Mouse (Mus musculus) midbrain, embryonic 12.5 days (tissue): ENCODE measurements around the gene Enc1. TPM values are rescaled to one million over a fixed set of nuclear protein-coding genes. Genes with fewer than 3 reads are reported as not detected.

Source experiments
- ATAC-seq: fragments of 200-750 bp; cut with Nextera tagmentation; 2 replicates; pipeline ENCODE4 v1.8.0; 2017; ENCODE audit warnings: low read depth, moderate TSS enrichment, moderate library complexity; ENCODE audit not compliant: low FRiP score
- H3K27ac ChIP-seq: fragments of 300-500 bp; sonication (generic); replicated peaks from 2 replicates; pipeline ENCODE4 v1.5.1; 2016; ENCODE audit warnings: mild to moderate bottlenecking
- H3K27me3 ChIP-seq: fragments of 300-500 bp; sonication (generic); 2 replicates; pipeline ENCODE4 v1.6.1; 2016; ENCODE audit warnings: mild to moderate bottlenecking
- H3K36me3 ChIP-seq: fragments of 300-500 bp; sonication (generic); 2 replicates; pipeline ENCODE4 v1.6.1; 2016
- H3K4me1 ChIP-seq: fragments of 300-500 bp; sonication (generic); 2 replicates; pipeline ENCODE4 v1.6.1; 2016
- H3K4me2 ChIP-seq: fragments of 300-500 bp; sonication (generic); replicated peaks from 2 replicates; pipeline ENCODE4 v1.6.1; 2016; ENCODE audit warnings: mild to moderate bottlenecking, moderate library complexity
- H3K4me3 ChIP-seq: fragments of 300-500 bp; sonication (generic); 2 replicates; pipeline ENCODE4 v1.5.1; 2016; ENCODE audit warnings: mild to moderate bottlenecking
- H3K9ac ChIP-seq: fragments of 300-500 bp; sonication (generic); replicated peaks from 2 replicates; pipeline ENCODE4 v1.6.1; 2016; ENCODE audit warnings: mild to moderate bottlenecking, moderate library complexity
- H3K9me3 ChIP-seq: fragments of 300-500 bp; sonication (generic); 2 replicates; pipeline ENCODE4 v1.6.1; 2016; ENCODE audit warnings: mild to moderate bottlenecking
- WGBS: fragments of 180-500 bp; shearing (Covaris S2); methylation state at CpG from one replicate; pipeline ENCODE4 v1.1.7; 2016; 5-methylcytosine and 5-hydroxymethylcytosine counted together
- polyA plus RNA-seq: library from polyadenylated mRNA; unstranded; fragments of >200 nt; fragmentation: Nextera tagmentation; extraction: Ambion mirVana; gene quantifications from 2 replicates; pipeline ENCODE4 v1.2.1, GENCODE M21; 2016

Enc1 gene
- polyA plus RNA-seq, 1 experiment from 2014 or later: 21.9 TPM

- H3K36me3 ChIP-seq: no peaks in the 10 kb centered on the region
- H3K4me2 ChIP-seq: no peak overlapping the region
- WGBS: 69% methylated on average over 2 of the region's 2 CpGs
- H3K27me3 ChIP-seq: no peaks in the 10 kb centered on the region
- peaks cover 6% of the 10 kb centered on the region; the same call in 1 of the 2 replicates for H3K4me1 ChIP-seq
- H3K9ac ChIP-seq: no peak overlapping the region
- H3K4me3 ChIP-seq: no peak overlapping the region
- H3K27ac ChIP-seq: no peak overlapping the region
- H3K9me3 ChIP-seq: no peaks in the 10 kb centered on the region
- no peak for ATAC-seq
Measured at GRCm38 (mm10) chr13:97233092-97233491, 7.8 kb upstream of the Enc1 start.

- Histone ChIP-seq H3K36me3 (no peaks in the 10 kb centered on the region), H3K4me1 (peaks cover 23% of the 10 kb centered on the region), H3K4me3 (peak overlapping the region; percentile 34), H3K27ac (no peak overlapping the region), H3K27me3 (peaks cover 10% of the 10 kb centered on the region; the same call in 1 of the 2 replicates), H3K9me3 (no peaks in the 10 kb centered on the region), H3K9ac (peak overlapping the region; percentile 41; the same call in 1 of the 2 replicates), H3K4me2 (peak overlapping the region; percentile 54)
- 18% methylated on average over 17 of the region's 17 CpGs for WGBS
- ATAC-seq: peak; percentile 74
Measured at GRCm38 (mm10) chr13:97234785-97235417, 6.0 kb upstream of the Enc1 start.

- 81% methylated on average over 6 of the region's 6 CpGs for WGBS
- no peak for ATAC-seq
- peaks cover 26% of the 10 kb centered on the region for H3K4me1 ChIP-seq
Measured at GRCm38 (mm10) chr13:97235911-97236310, 5.0 kb upstream of the Enc1 start.

GRCm38 (mm10) chr13:97237700-97238099, 3.2 kb upstream of the Enc1 start:
- 16% methylated on average over 3 of the region's 3 CpGs for whole genome bisulfite sequencing
- no peaks in the 10 kb centered on the region for H3K36me3 ChIP-seq
- H3K9ac ChIP-seq: no peak overlapping the region
- ATAC-seq: no peak
- H3K4me3 ChIP-seq: no peak overlapping the region
- H3K9me3 ChIP-seq: no peaks in the 10 kb centered on the region
- H3K27me3 ChIP-seq: peaks cover 10% of the 10 kb centered on the region; the same call in 1 of the 2 replicates
- peaks cover 30% of the 10 kb centered on the region for H3K4me1 ChIP-seq
- no peak overlapping the region for H3K4me2 ChIP-seq
- H3K27ac ChIP-seq: peak overlapping the region; percentile 70

More at GRCm38 (mm10) chr13:97235911-97236310, 5.0 kb upstream of the Enc1 start:
- no peak overlapping the region for H3K4me3 ChIP-seq
- H3K27me3 ChIP-seq: peaks cover 10% of the 10 kb centered on the region; the same call in 1 of the 2 replicates
- no peak overlapping the region for H3K27ac ChIP-seq
- H3K9ac ChIP-seq: no peak overlapping the region
- no peak overlapping the region for H3K4me2 ChIP-seq
- no peaks in the 10 kb centered on the region for H3K9me3 ChIP-seq
- no peaks in the 10 kb centered on the region for H3K36me3 ChIP-seq

GRCm38 (mm10) chr13:97238181-97238981, 2.5 kb upstream of the Enc1 start:
- no peak for ATAC-seq

GRCm38 (mm10) chr13:97239343-97240180, 1.3 kb upstream of the Enc1 start:
- 6% methylated on average over 23 of the region's 23 CpGs for WGBS
- no peaks in the 10 kb centered on the region for H3K9me3 ChIP-seq
- H3K27me3 ChIP-seq: peaks cover 10% of the 10 kb centered on the region; the same call in 1 of the 2 replicates
- H3K27ac ChIP-seq: peak overlapping the region; percentile 97
- H3K4me2 ChIP-seq: peak overlapping the region; percentile 71
- peak overlapping the region; percentile 20; the same call in 1 of the 2 replicates for H3K9ac ChIP-seq
- no peak for ATAC-seq
- no peaks in the 10 kb centered on the region; the same call in 1 of the 2 replicates for H3K36me3 ChIP-seq
- 0 out of 2 replicates have a peak overlapping the region, but pooled peaks have one; percentile 10 for H3K4me3 ChIP-seq
- peaks cover 48% of the 10 kb centered on the region for H3K4me1 ChIP-seq

More at GRCm38 (mm10) chr13:97238181-97238981, 2.5 kb upstream of the Enc1 start:
- peak overlapping the region; percentile 70 for H3K27ac ChIP-seq
- no peak overlapping the region for H3K4me2 ChIP-seq
- H3K4me3 ChIP-seq: no peak overlapping the region
- H3K36me3 ChIP-seq: no peaks in the 10 kb centered on the region
- no peaks in the 10 kb centered on the region for H3K9me3 ChIP-seq
- H3K4me1 ChIP-seq: peaks cover 37% of the 10 kb centered on the region
- WGBS: 60% methylated on average over 16 of the region's 16 CpGs
- peaks cover 10% of the 10 kb centered on the region; the same call in 1 of the 2 replicates for H3K27me3 ChIP-seq
- H3K9ac ChIP-seq: no peak overlapping the region; the same call in 1 of the 2 replicates

GRCm38 (mm10) chr13:97240279-97240964, 483 bp upstream of the Enc1 start:
- WGBS: under 1% methylated on average over 36 of the region's 36 CpGs
- peaks cover 7% of the 10 kb centered on the region; the same call in 1 of the 2 replicates for H3K36me3 ChIP-seq
- H3K9me3 ChIP-seq: no peaks in the 10 kb centered on the region
- H3K9ac ChIP-seq: peak overlapping the region; percentile 96
- peak overlapping the region; percentile 71 for H3K4me2 ChIP-seq
- H3K27me3 ChIP-seq: peaks cover 10% of the 10 kb centered on the region; the same call in 1 of the 2 replicates
- H3K4me1 ChIP-seq: peaks cover 57% of the 10 kb centered on the region
- H3K4me3 ChIP-seq: peak overlapping the region; percentile 93
- ATAC-seq: peak; percentile 80
- H3K27ac ChIP-seq: peak overlapping the region; percentile 97

- WGBS: under 1% methylated on average over 20 of the region's 20 CpGs
- Histone ChIP-seq H3K27me3 (peaks cover 18% of the 10 kb centered on the region; the same call in 1 of the 2 replicates), H3K4me2 (peak overlapping the region; percentile 71), H3K4me3 (peak overlapping the region; percentile 93), H3K9me3 (no peaks in the 10 kb centered on the region), H3K9ac (peak overlapping the region; percentile 96), H3K27ac (peak overlapping the region; percentile 97), H3K36me3 (peaks cover 22% of the 10 kb centered on the region), H3K4me1 (peaks cover 71% of the 10 kb centered on the region)
- no peak for ATAC-seq
Measured at GRCm38 (mm10) chr13:97241787-97242280, 929 bp downstream of the Enc1 start.

- H3K4me1 ChIP-seq: peaks cover 77% of the 10 kb centered on the region
- H3K9me3 ChIP-seq: no peaks in the 10 kb centered on the region
- WGBS: 2% methylated on average over 6 of the region's 6 CpGs
- peak overlapping the region; percentile 97 for H3K27ac ChIP-seq
- peak overlapping the region; percentile 71 for H3K4me2 ChIP-seq
- H3K4me3 ChIP-seq: peak overlapping the region; percentile 93
- no peak for ATAC-seq
- peak overlapping the region; percentile 96 for H3K9ac ChIP-seq
- peaks cover 18% of the 10 kb centered on the region for H3K27me3 ChIP-seq
- peaks cover 30% of the 10 kb centered on the region for H3K36me3 ChIP-seq
Measured at GRCm38 (mm10) chr13:97242716-97243115, 1.8 kb downstream of the Enc1 start.

- Histone ChIP-seq H3K4me3 (peak overlapping the region; percentile 93), H3K27ac (0 out of 2 replicates have a peak overlapping the region, but pooled peaks have one; percentile 15), H3K4me1 (peaks cover 79% of the 10 kb centered on the region), H3K4me2 (peak overlapping the region; percentile 71), H3K27me3 (peaks cover 11% of the 10 kb centered on the region; the same call in 1 of the 2 replicates), H3K9ac (peak overlapping the region; percentile 96), H3K9me3 (no peaks in the 10 kb centered on the region), H3K36me3 (peaks cover 40% of the 10 kb centered on the region)
- ATAC-seq: no peak
- WGBS: 38% methylated on average over 15 of the region's 15 CpGs
Measured at GRCm38 (mm10) chr13:97243962-97244711, 3.2 kb downstream of the Enc1 start.
